Mouse (Mus musculus) CH12.LX (cell line): ENCODE data around the gene 5031439G07Rik. TPM values are rescaled to one million over a fixed set of nuclear protein-coding genes. Genes with fewer than 3 reads are reported as not detected.

ENCODE experiments used
- DNase-seq: peaks from one replicate; pipeline ENCODE4 v3.0.0-alpha.2; 2013; ENCODE audit errors: extremely low read depth
- H3K27ac ChIP-seq: 2 replicates; pipeline ENCODE4 v1.5.1; 2012; ENCODE audit warnings: low read depth, mild to moderate bottlenecking, control low read depth, moderate library complexity; ENCODE audit not compliant: insufficient read depth
- H3K27me3 ChIP-seq: replicated peaks from 2 replicates; pipeline ENCODE3; 2012; ENCODE audit warnings: inconsistent platforms
- H3K36me3 ChIP-seq, 2 experiments: replicated peaks in 1 of 2; 2 replicates each; pipeline versions ENCODE3 to v1.6.1; 2012; ENCODE audit warnings: inconsistent platforms in 1 of 2, low read length in 1 of 2, mild to moderate bottlenecking in 1 of 2, mixed read lengths in 1 of 2, moderate library complexity in 1 of 2; ENCODE audit not compliant: control insufficient read depth in 1 of 2, insufficient read depth in 1 of 2
- H3K4me1 ChIP-seq, 2 experiments: 2 replicates each; pipeline ENCODE4 v1.6.1; 2012; ENCODE audit warnings: inconsistent platforms in 1 of 2, moderate library complexity in 1 of 2; ENCODE audit not compliant: insufficient read depth in 2 of 2, control insufficient read depth in 1 of 2
- H3K4me2 ChIP-seq: 2 replicates; pipeline ENCODE4 v1.6.1; 2012; ENCODE audit warnings: low read depth, mild to moderate bottlenecking, control low read depth; ENCODE audit not compliant: poor library complexity, insufficient read depth, severe bottlenecking
- H3K4me3 ChIP-seq, 3 experiments: fragments of 150-350 bp in 1 of 3; sonication (generic) in 1 of 3; replicated peaks in 1 of 3; 2 replicates each; pipeline versions ENCODE3 to v1.5.1; 2011 to 2012; ENCODE audit warnings: low read depth in 2 of 3, low read length in 2 of 3, mild to moderate bottlenecking in 2 of 3, moderate library complexity in 2 of 3, control low read depth in 1 of 3, improper control_type of control experiment in 1 of 3, inconsistent platforms in 1 of 3, mixed read lengths in 1 of 3; ENCODE audit not compliant: poor library complexity in 1 of 3
- H3K79me2 ChIP-seq: replicated peaks from 2 replicates; pipeline ENCODE4 v1.6.1; 2012; ENCODE audit warnings: mild to moderate bottlenecking, moderate library complexity; ENCODE audit not compliant: control insufficient read depth, poor library complexity, insufficient read depth, severe bottlenecking; ENCODE audit errors: extremely low read depth
- H3K9ac ChIP-seq: 2 replicates; pipeline ENCODE4 v1.6.1; 2012; ENCODE audit warnings: low read depth, mild to moderate bottlenecking, control low read depth, moderate library complexity; ENCODE audit not compliant: insufficient read depth
- H3K9me3 ChIP-seq: replicated peaks from 2 replicates; pipeline ENCODE3; 2012; ENCODE audit warnings: low read length, inconsistent platforms, mixed read lengths
- BHLHE40 ChIP-seq: IDR thresholded peaks from 2 replicates; pipeline ENCODE4 v1.6.1; 2011; ENCODE audit warnings: mild to moderate bottlenecking, low read depth, low read length, improper control_type of control experiment
- CHD1 ChIP-seq: IDR thresholded peaks from 2 replicates; pipeline ENCODE4 v1.6.1; 2012; ENCODE audit warnings: low read depth, low read length, improper control_type of control experiment, inconsistent platforms
- CHD2 ChIP-seq: IDR thresholded peaks from 2 replicates; pipeline ENCODE4 v1.6.1; 2011; ENCODE audit warnings: low read length, improper control_type of control experiment
- CTCF ChIP-seq, 2 experiments: IDR thresholded peaks in 1 of 2; conservative IDR thresholded peaks in 1 of 2; 2 replicates each; pipeline ENCODE4 v1.5.1; 2011 to 2012; ENCODE audit warnings: low read depth in 2 of 2, low read length in 2 of 2, improper control_type of control experiment in 1 of 2, inconsistent platforms in 1 of 2, mild to moderate bottlenecking in 1 of 2, moderate library complexity in 1 of 2
- ELF1 ChIP-seq: IDR thresholded peaks from 2 replicates; pipeline ENCODE4 v1.6.1; 2014; ENCODE audit warnings: low read depth, mild to moderate bottlenecking, inconsistent platforms, low read length, improper control_type of control experiment
- EP300 ChIP-seq: IDR thresholded peaks from 2 replicates; pipeline ENCODE4 v1.6.1; 2011; ENCODE audit warnings: low read length, improper control_type of control experiment
- ETS1 ChIP-seq: conservative IDR thresholded peaks from 2 replicates; pipeline ENCODE4 v1.6.1; 2012; ENCODE audit warnings: low read depth, mild to moderate bottlenecking, inconsistent platforms, low read length, improper control_type of control experiment, moderate library complexity
- GABPA ChIP-seq: IDR thresholded peaks from 2 replicates; pipeline ENCODE4 v1.6.1; 2012; ENCODE audit warnings: low read depth, low read length, improper control_type of control experiment, inconsistent platforms; ENCODE audit not compliant: insufficient replicate concordance
- HCFC1 ChIP-seq: IDR thresholded peaks from 2 replicates; pipeline ENCODE4 v1.6.1; 2012; ENCODE audit warnings: low read depth, mild to moderate bottlenecking, inconsistent platforms, low read length, improper control_type of control experiment
- JUND ChIP-seq: conservative IDR thresholded peaks from 2 replicates; pipeline ENCODE4 v1.6.1; 2011; ENCODE audit warnings: low read depth, low read length, improper control_type of control experiment
- KAT2A ChIP-seq: IDR thresholded peaks from 2 replicates; pipeline ENCODE4 v1.6.1; 2012; ENCODE audit warnings: low read length, improper control_type of control experiment, inconsistent platforms; ENCODE audit not compliant: insufficient replicate concordance
- MAFK ChIP-seq: IDR thresholded peaks from 2 replicates; pipeline ENCODE4 v1.6.1; 2011; ENCODE audit warnings: low read length, improper control_type of control experiment; ENCODE audit not compliant: insufficient replicate concordance
- MAZ ChIP-seq: IDR thresholded peaks from 2 replicates; pipeline ENCODE4 v1.6.1; 2012; ENCODE audit warnings: low read depth, mild to moderate bottlenecking, inconsistent platforms, low read length, improper control_type of control experiment, moderate library complexity
- MEF2A ChIP-seq: IDR thresholded peaks from 2 replicates; pipeline ENCODE4 v1.6.1; 2014; ENCODE audit warnings: low read depth, mild to moderate bottlenecking, inconsistent platforms, low read length, improper control_type of control experiment, borderline replicate concordance
- MXI1 ChIP-seq: IDR thresholded peaks from 2 replicates; pipeline ENCODE4 v1.6.1; 2011; ENCODE audit warnings: mild to moderate bottlenecking, low read depth, low read length, improper control_type of control experiment
- NELFE ChIP-seq: IDR thresholded peaks from 2 replicates; pipeline ENCODE4 v1.6.1; 2011; ENCODE audit warnings: low read depth, low read length, improper control_type of control experiment
- PAX5 ChIP-seq: IDR thresholded peaks from 2 replicates; pipeline ENCODE4 v1.6.1; 2012; ENCODE audit warnings: low read length, inconsistent platforms, mixed read lengths
- POLR2AphosphoS2 ChIP-seq: IDR thresholded peaks from 2 replicates; pipeline ENCODE4 v1.6.1; 2011; ENCODE audit warnings: low read depth, low read length, improper control_type of control experiment
- RAD21 ChIP-seq: IDR thresholded peaks from 2 replicates; pipeline ENCODE4 v1.6.1; 2011; ENCODE audit warnings: low read depth, mild to moderate bottlenecking, low read length, improper control_type of control experiment, moderate library complexity
- RCOR1 ChIP-seq: conservative IDR thresholded peaks from 2 replicates; pipeline ENCODE4 v1.6.1; 2012; ENCODE audit warnings: low read depth, mild to moderate bottlenecking, inconsistent platforms, low read length, improper control_type of control experiment
- SIN3A ChIP-seq: IDR thresholded peaks from 2 replicates; pipeline ENCODE4 v1.6.1; 2012; ENCODE audit warnings: low read length, improper control_type of control experiment, inconsistent platforms
- SMC3 ChIP-seq: IDR thresholded peaks from 2 replicates; pipeline ENCODE4 v1.6.1; 2011; ENCODE audit warnings: low read depth, low read length, improper control_type of control experiment
- TBP ChIP-seq: conservative IDR thresholded peaks from 2 replicates; pipeline ENCODE4 v1.6.1; 2011; ENCODE audit warnings: low read depth, low read length, improper control_type of control experiment
- USF1 ChIP-seq: IDR thresholded peaks from 2 replicates; pipeline ENCODE4 v1.6.1; 2014; ENCODE audit warnings: low read depth, mild to moderate bottlenecking, inconsistent platforms, low read length, improper control_type of control experiment
- USF2 ChIP-seq: conservative IDR thresholded peaks from 2 replicates; pipeline ENCODE4 v1.6.1; 2011; ENCODE audit warnings: low read depth, low read length, improper control_type of control experiment
- ZC3H11A ChIP-seq: IDR thresholded peaks from 2 replicates; pipeline ENCODE4 v1.6.1; 2012; ENCODE audit warnings: low read depth, mild to moderate bottlenecking, inconsistent platforms, low read length, improper control_type of control experiment
- dilution Hi-C: fragments of 300-500 bp; cut with MboI; formaldehyde crosslinking; loops from 2 replicates; pipeline ENCODE4 v1.14.3; 2020; ENCODE audit warnings: low sequenced_read_pairs; ENCODE audit not compliant: extremely low pct_unique_long_range_greater_than_20kb, extremely low pct_ligation_motif_present
- in situ Hi-C: fragments of 300-500 bp; cut with MboI; formaldehyde crosslinking; loops from 3 replicates; pipeline ENCODE4 v1.14.3; 2019; ENCODE audit warnings: low sequenced_read_pairs, low pct_ligation_motif_present, low pct_unique_long_range_greater_than_20kb, mixed read lengths
- polyA plus RNA-seq: library from polyadenylated mRNA; unstranded; fragments of >175 nt; gene quantifications from 2 replicates; pipeline ENCODE4 v1.2.1, GENCODE M21; 2012; ENCODE audit warnings: low read depth; ENCODE audit not compliant: insufficient read length
- total RNA-seq, 2 experiments: library from RNA; depleted of rRNA; stranded (reverse); fragments of 300-350 nt in 1 of 2; fragments of >200 nt in 1 of 2; gene quantifications; 2 replicates each; pipeline ENCODE4 v1.2.3; 2012 to 2014

Gene 5031439G07Rik
- total and polyA plus RNA-seq, 3 experiments = 8.6 to 26.0 (median 10.9) TPM

GRCm38 (mm10) chr15:84982888-84983287, 5.5 kb downstream of the 5031439G07Rik start:
- Histone ChIP-seq H3K9ac (no peak overlapping the region), H3K4me3 (no peak overlapping the region), H3K27me3 (no peaks in the 10 kb centered on the region), H3K36me3 (peaks cover 0 to 10% of the 10 kb centered on the region in 2 experiments), H3K27ac (no peak overlapping the region)
- dilution Hi-C loops = no loop called here
- TF ChIP-seq ZC3H11A (no peak), POLR2AphosphoS2 (no peak), MAFK (no peak), KAT2A (no peak), NELFE (no peak), SIN3A (no peak), CHD1 (no peak), RCOR1 (no peak), MXI1 (no peak), USF1 (no peak)
- TF ChIP-seq, all 38 proteins: peak for 0
- no peak for DNase-seq
- no peak overlapping the region for H3K4me2 ChIP-seq
- H3K9me3 ChIP-seq = no peaks in the 10 kb centered on the region
- H3K79me2 ChIP-seq = no peaks in the 10 kb centered on the region
- peaks cover 20 to 47% of the 10 kb centered on the region in 2 experiments for H3K4me1 ChIP-seq
- in situ Hi-C loops = no loop called here

- in situ Hi-C loops = no loop called here
- Histone ChIP-seq H3K9ac (0 out of 2 replicates have a peak overlapping the region, but pooled peaks have one; percentile 20), H3K4me3 (no peak overlapping the region), H3K79me2 (no peaks in the 10 kb centered on the region), H3K4me2 (peak overlapping the region; percentile 19; the same call in 1 of the 2 replicates), H3K9me3 (no peaks in the 10 kb centered on the region), H3K27ac (no peak overlapping the region)
- DNase-seq = no peak
- no peak for TF ChIP-seq USF2
- TF ChIP-seq SMC3 = no peak
- peak; percentile 79 for TF ChIP-seq EP300
- no peak for TF ChIP-seq MXI1
- TF ChIP-seq SIN3A = no peak
- no peak for TF ChIP-seq CTCF (conservative IDR thresholded peaks at IDR 0.05 in 1 of 2, IDR thresholded peaks at IDR 0.05 in 1 of 2; ENCODE audit: low read depth in 2 of 2, low read length in 2 of 2)
- TF ChIP-seq MAZ = no peak
- TF ChIP-seq CHD2 = no peak
- no peak for TF ChIP-seq GABPA
- no peak for TF ChIP-seq JUND
- TF ChIP-seq TBP = no peak
- peak; percentile 29; the same call in 1 of the 2 replicates for TF ChIP-seq ETS1
- peak; percentile 70 for TF ChIP-seq BHLHE40
- no peak for TF ChIP-seq RAD21
- no peak for TF ChIP-seq POLR2AphosphoS2
- no peak for TF ChIP-seq KAT2A
- no peak for TF ChIP-seq PAX5
- peak; percentile 71 for TF ChIP-seq MEF2A
- no peak for TF ChIP-seq ELF1
- no peak for TF ChIP-seq HCFC1
- TF ChIP-seq, all 38 proteins: peak for 4
- Histone ChIP-seq H3K27me3 (no peaks in the 10 kb centered on the region), H3K4me1 (peaks cover 22 to 45% of the 10 kb centered on the region in 2 experiments), H3K36me3 (peaks cover 0 to 12% of the 10 kb centered on the region in 2 experiments)
- dilution Hi-C loops = no loop called here
Observed at GRCm38 (mm10) chr15:84981609-84982313, 6.6 kb downstream of the 5031439G07Rik start.
